Mouse (Mus musculus): ENCODE measurements around the gene Edrf1. TPM values are rescaled to one million over a fixed set of nuclear protein-coding genes. Genes with fewer than 3 reads are reported as not detected.

Edrf1 gene
- total and polyA plus RNA-seq, 3 experiments: 10.0 to 20.6 (median 19.3) TPM

GRCm38 (mm10) chr7:133632476-133632875, 4.9 kb upstream of the Edrf1 start:
- Histone ChIP-seq H3K36me3 (replicated peaks in 1 of 2; ENCODE audit: control insufficient read depth in 1 of 2, insufficient read depth in 1 of 2, low read length in 1 of 2) (no peaks in the 10 kb centered on the region), H3K79me2 (replicated peaks; ENCODE audit: control insufficient read depth, extremely low read depth, insufficient read depth, poor library complexity, severe bottlenecking) (no peaks in the 10 kb centered on the region), H3K27ac (ENCODE audit: insufficient read depth, low read depth) (no peak overlapping the region), H3K9me3 (replicated peaks; ENCODE audit: low read length) (no peaks in the 10 kb centered on the region), H3K27me3 (replicated peaks) (peaks cover 56% of the 10 kb centered on the region), H3K4me3 (replicated peaks in 1 of 3; ENCODE audit: low read depth in 2 of 3, low read length in 2 of 3, poor library complexity in 1 of 3) (no peak overlapping the region), H3K4me1 (ENCODE audit: control insufficient read depth in 1 of 2, insufficient read depth in 2 of 2) (peaks cover 0 to 3% of the 10 kb centered on the region in 2 experiments; a peak in 1 of 4 replicates), H3K9ac (ENCODE audit: insufficient read depth, low read depth) (no peak overlapping the region), H3K4me2 (ENCODE audit: insufficient read depth, low read depth, poor library complexity, severe bottlenecking) (no peak overlapping the region)
- dilution Hi-C loops (cut with MboI; ENCODE audit: extremely low pct_ligation_motif_present, extremely low pct_unique_long_range_greater_than_20kb, low sequenced_read_pairs) (no loop called here), in situ Hi-C loops (cut with MboI; ENCODE audit: low pct_ligation_motif_present, low pct_unique_long_range_greater_than_20kb, low sequenced_read_pairs) (no loop called here)
- TF ChIP-seq CTCF (conservative IDR thresholded peaks at IDR 0.05 in 1 of 2, IDR thresholded peaks at IDR 0.05 in 1 of 2; ENCODE audit: low read depth in 2 of 2, low read length in 2 of 2): peak; percentile 48 to 61; a peak in 3 of 4 replicates
- no peak for TF ChIP-seq POLR2A (IDR thresholded peaks at IDR 0.05; ENCODE audit: low read depth, low read length)
- peak; percentile 44 for DNase-seq (ENCODE audit: extremely low read depth)

GRCm38 (mm10) chr7:133634932-133635650, 2.3 kb upstream of the Edrf1 start:
- no peak overlapping the region for H3K4me2 ChIP-seq (ENCODE audit: insufficient read depth, low read depth, poor library complexity, severe bottlenecking)
- H3K79me2 ChIP-seq (replicated peaks; ENCODE audit: control insufficient read depth, extremely low read depth, insufficient read depth, poor library complexity, severe bottlenecking): peaks cover 19% of the 10 kb centered on the region
- DNase-seq (ENCODE audit: extremely low read depth): no peak
- peaks cover 38% of the 10 kb centered on the region for H3K27me3 ChIP-seq (replicated peaks)
- TF ChIP-seq RCOR1 (conservative IDR thresholded peaks at IDR 0.05; ENCODE audit: low read depth, low read length): no peak
- no peak for TF ChIP-seq USF2 (conservative IDR thresholded peaks at IDR 0.05; ENCODE audit: low read depth, low read length)
- TF ChIP-seq JUND (conservative IDR thresholded peaks at IDR 0.05; ENCODE audit: low read depth, low read length): no peak
- no peak for TF ChIP-seq MAFK (IDR thresholded peaks at IDR 0.05; ENCODE audit: insufficient replicate concordance, low read length)
- no peak for TF ChIP-seq ELF1 (IDR thresholded peaks at IDR 0.05; ENCODE audit: low read depth, low read length)
- TF ChIP-seq TCF12 (IDR thresholded peaks at IDR 0.05; ENCODE audit: low read depth, low read length): no peak
- no peak for TF ChIP-seq ZMIZ1 (IDR thresholded peaks at IDR 0.05; ENCODE audit: low read depth, low read length)
- TF ChIP-seq MXI1 (IDR thresholded peaks at IDR 0.05; ENCODE audit: low read depth, low read length): no peak
- TF ChIP-seq EP300 (IDR thresholded peaks at IDR 0.05; ENCODE audit: low read length): no peak
- peaks cover 0 to 12% of the 10 kb centered on the region in 2 experiments; a peak in 2 of 4 replicates for H3K4me1 ChIP-seq (ENCODE audit: control insufficient read depth in 1 of 2, insufficient read depth in 2 of 2)
- H3K9me3 ChIP-seq (replicated peaks; ENCODE audit: low read length): no peaks in the 10 kb centered on the region
- dilution Hi-C loops (cut with MboI; ENCODE audit: extremely low pct_ligation_motif_present, extremely low pct_unique_long_range_greater_than_20kb, low sequenced_read_pairs) (no loop called here), in situ Hi-C loops (cut with MboI; ENCODE audit: low pct_ligation_motif_present, low pct_unique_long_range_greater_than_20kb, low sequenced_read_pairs) (no loop called here)
- H3K9ac ChIP-seq (ENCODE audit: insufficient read depth, low read depth): no peak overlapping the region
- H3K27ac ChIP-seq (ENCODE audit: insufficient read depth, low read depth): no peak overlapping the region
- H3K4me3 ChIP-seq (replicated peaks in 1 of 3; ENCODE audit: low read depth in 2 of 3, low read length in 2 of 3, poor library complexity in 1 of 3): no peak overlapping the region
- peaks cover 2 to 8% of the 10 kb centered on the region in 2 experiments for H3K36me3 ChIP-seq (replicated peaks in 1 of 2; ENCODE audit: control insufficient read depth in 1 of 2, insufficient read depth in 1 of 2, low read length in 1 of 2)

GRCm38 (mm10) chr7:133636738-133637352, 498 bp upstream of the Edrf1 start:
- H3K27ac ChIP-seq (ENCODE audit: insufficient read depth, low read depth): peak overlapping the region; percentile 56
- H3K4me1 ChIP-seq (ENCODE audit: control insufficient read depth in 1 of 2, insufficient read depth in 2 of 2): peaks cover 0 to 12% of the 10 kb centered on the region in 2 experiments; a peak in 2 of 4 replicates
- in situ Hi-C loops (cut with MboI; ENCODE audit: low pct_ligation_motif_present, low pct_unique_long_range_greater_than_20kb, low sequenced_read_pairs): no loop called here
- H3K4me3 ChIP-seq (replicated peaks in 1 of 3; ENCODE audit: low read depth in 2 of 3, low read length in 2 of 3, poor library complexity in 1 of 3): peak overlapping the region; percentile 60 to 92 (median 72)
- H3K79me2 ChIP-seq (replicated peaks; ENCODE audit: control insufficient read depth, extremely low read depth, insufficient read depth, poor library complexity, severe bottlenecking): peaks cover 19% of the 10 kb centered on the region
- H3K9ac ChIP-seq (ENCODE audit: insufficient read depth, low read depth): peak overlapping the region; percentile 90
- peak overlapping the region; percentile 58 for H3K4me2 ChIP-seq (ENCODE audit: insufficient read depth, low read depth, poor library complexity, severe bottlenecking)
- no peaks in the 10 kb centered on the region for H3K9me3 ChIP-seq (replicated peaks; ENCODE audit: low read length)
- dilution Hi-C loops (cut with MboI; ENCODE audit: extremely low pct_ligation_motif_present, extremely low pct_unique_long_range_greater_than_20kb, low sequenced_read_pairs): no loop called here
- H3K36me3 ChIP-seq (replicated peaks in 1 of 2; ENCODE audit: control insufficient read depth in 1 of 2, insufficient read depth in 1 of 2, low read length in 1 of 2): peaks cover 13 to 24% of the 10 kb centered on the region in 2 experiments
- H3K27me3 ChIP-seq (replicated peaks): peaks cover 22% of the 10 kb centered on the region
- peak; percentile 84 for DNase-seq (ENCODE audit: extremely low read depth)
- TF ChIP-seq MEF2A (IDR thresholded peaks at IDR 0.05; ENCODE audit: borderline replicate concordance, low read depth, low read length) (no peak), BHLHE40 (IDR thresholded peaks at IDR 0.05; ENCODE audit: low read depth, low read length) (no peak), ETS1 (conservative IDR thresholded peaks at IDR 0.05; ENCODE audit: low read depth, low read length) (no peak), CTCF (conservative IDR thresholded peaks at IDR 0.05 in 1 of 2, IDR thresholded peaks at IDR 0.05 in 1 of 2; ENCODE audit: low read depth in 2 of 2, low read length in 2 of 2) (peak; percentile 69 to 74), ZMIZ1 (IDR thresholded peaks at IDR 0.05; ENCODE audit: low read depth, low read length) (no peak), EP300 (IDR thresholded peaks at IDR 0.05; ENCODE audit: low read length) (no peak), PAX5 (IDR thresholded peaks at IDR 0.05; ENCODE audit: low read length) (no peak), ZC3H11A (IDR thresholded peaks at IDR 0.05; ENCODE audit: low read depth, low read length) (no peak), SIN3A (IDR thresholded peaks at IDR 0.05; ENCODE audit: low read length) (no peak), RCOR1 (conservative IDR thresholded peaks at IDR 0.05; ENCODE audit: low read depth, low read length) (no peak), IRF4 (IDR thresholded peaks at IDR 0.05; ENCODE audit: low read depth, low read length) (peak; percentile 54; the same call in 1 of the 2 replicates), USF2 (conservative IDR thresholded peaks at IDR 0.05; ENCODE audit: low read depth, low read length) (no peak), ZNF384 (IDR thresholded peaks at IDR 0.05; ENCODE audit: low read depth, low read length) (peak; percentile 96), POLR2A (IDR thresholded peaks at IDR 0.05; ENCODE audit: low read depth, low read length) (no peak), JUN (IDR thresholded peaks at IDR 0.05; ENCODE audit: insufficient read depth, low read depth, low read length) (no peak), ZKSCAN1 (IDR thresholded peaks at IDR 0.05; ENCODE audit: borderline replicate concordance, low read depth, low read length) (no peak), NELFE (IDR thresholded peaks at IDR 0.05; ENCODE audit: low read depth, low read length) (no peak), CHD2 (IDR thresholded peaks at IDR 0.05; ENCODE audit: low read length) (no peak)
